Mouse (Mus musculus) T-helper 17 cell (primary cell): ENCODE data around the gene Npat.

Experiments
- in situ Hi-C, 2 experiments: fragments of 300-600 bp; cut with MboI, MseI; formaldehyde crosslinking; loops; 1 replicate in 1 of 2; 2 replicates in 1 of 2; pipeline ENCODE4 v1.15.1; 2025; ENCODE audit warnings: high pct_unique_total_duplicates in 2 of 2

The Npat gene

DNA sequence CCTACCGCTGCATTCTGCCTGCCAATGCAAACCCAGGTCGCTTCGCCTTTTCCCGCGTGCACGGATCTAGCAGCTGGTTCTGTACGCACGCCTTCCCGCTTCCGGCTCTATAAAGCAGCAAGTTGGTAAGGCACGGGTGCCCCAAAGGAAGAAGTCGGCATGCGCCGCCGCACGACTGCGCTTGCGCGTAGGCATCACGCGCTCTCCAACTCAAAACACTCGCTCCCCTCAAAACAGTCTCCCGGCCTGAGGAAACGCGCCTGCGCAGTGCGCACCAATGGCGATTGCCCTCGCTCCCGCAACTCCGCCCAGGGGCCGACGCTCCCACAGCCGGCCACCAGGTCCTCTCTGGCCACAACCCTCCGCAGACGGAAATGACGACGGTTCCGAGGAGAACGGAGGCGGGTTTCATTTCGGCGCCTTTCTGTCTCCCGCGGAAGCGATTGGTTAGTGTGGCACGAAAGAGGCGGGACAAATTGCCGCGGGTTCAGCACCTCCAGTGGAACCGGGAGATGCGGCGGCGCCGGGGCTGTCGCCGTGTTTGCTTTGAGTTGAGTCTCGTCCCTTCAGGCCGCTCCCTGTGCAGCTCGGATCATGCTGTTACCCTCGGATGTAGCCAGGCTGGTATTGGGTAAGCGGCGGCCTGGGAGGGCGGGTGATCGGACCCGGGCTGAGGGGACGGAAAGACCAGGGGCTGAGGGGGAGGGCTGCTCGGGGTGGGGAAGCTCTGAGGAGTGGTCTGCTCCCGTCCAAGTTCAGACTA is at the start of gene Npat, which contains the start of gene Atm:
Gene Npat (plus strand): TSS at position 490 of the 763 bp plus-strand sequence.
Gene Atm (minus strand): TSS at position 183 of the 763 bp plus-strand sequence.
- in situ Hi-C loops, result loop anchor here (10.0 to 25.0 kb wide), 2 partner anchors 282 to 1376 kb away; partner anchors contain the start of gene Hykk (in 1 of the 2)

DNA sequence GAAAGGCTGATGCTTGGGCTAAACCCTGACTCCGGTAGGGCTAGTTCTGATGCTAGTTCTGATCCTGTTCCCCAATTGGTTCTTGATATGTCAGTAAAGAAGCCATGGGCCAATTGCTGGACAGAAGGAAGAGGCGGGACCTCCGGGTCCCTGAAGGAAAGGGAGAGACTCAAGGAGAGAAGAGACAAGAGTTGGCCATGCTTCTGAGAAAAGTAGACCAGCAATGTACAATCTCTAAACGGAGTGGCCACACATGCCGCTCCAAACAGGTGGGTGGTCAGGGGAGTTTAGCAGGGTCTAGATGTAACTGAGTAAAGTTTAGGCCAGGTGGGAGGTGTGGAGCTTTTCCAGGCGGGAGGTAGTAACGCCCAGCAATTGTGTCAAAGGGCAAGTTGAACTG is 28.8 kb upstream of the Npat start:
- in situ Hi-C loops, result no loop called here

DNA sequence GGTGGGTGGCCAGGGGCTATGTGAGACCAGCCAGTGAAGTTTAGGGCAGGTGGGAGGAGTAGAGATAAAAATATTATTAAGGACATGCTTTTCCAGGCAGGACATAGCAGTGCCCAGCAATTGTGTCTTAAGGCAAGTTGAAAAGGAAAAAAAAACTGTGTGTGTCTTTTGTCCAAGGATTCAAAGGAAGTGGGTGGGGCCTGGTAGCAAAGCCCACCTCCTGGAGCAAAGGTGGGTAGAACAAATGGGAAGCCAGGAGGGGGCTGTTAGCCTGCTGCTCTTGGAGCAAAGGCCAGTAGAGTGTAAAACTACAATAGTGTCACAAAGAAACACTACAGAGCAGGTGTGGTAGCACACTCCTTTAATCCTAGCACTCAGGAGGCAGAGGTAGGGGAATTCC is 22.8 kb upstream of the Npat start:
- in situ Hi-C loops, result no loop called here

DNA sequence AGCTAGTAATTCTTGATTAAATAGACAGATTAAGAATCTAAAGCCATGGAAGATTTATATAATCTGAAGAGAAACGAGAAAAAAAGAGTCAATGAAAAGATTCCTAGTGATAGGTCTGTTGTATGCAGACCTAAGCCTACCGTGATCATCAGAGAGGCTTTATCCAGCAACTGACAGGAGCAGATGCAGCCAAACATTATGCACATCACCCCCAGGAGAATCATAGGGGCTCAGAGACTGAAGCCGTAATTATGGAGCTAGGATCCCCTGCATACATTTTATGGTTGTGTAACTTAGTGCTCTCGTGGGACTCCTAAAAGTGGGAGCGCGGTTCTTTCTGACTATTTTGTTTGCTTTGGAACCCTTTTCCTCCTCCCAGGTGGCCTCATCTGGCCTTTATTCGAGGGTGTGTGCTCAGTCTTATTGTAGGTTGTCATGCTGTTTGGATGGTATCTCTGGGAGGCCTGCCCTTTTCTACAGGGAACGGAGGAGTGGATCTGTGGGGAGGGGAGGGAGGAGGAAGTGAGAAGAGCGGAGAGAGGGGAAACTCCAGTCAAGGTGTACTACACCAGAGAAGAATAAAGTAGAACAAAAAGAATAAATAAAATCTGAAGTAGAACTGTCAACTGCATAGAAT is 19.4 kb upstream of the Npat start:
- in situ Hi-C loops, result no loop called here

DNA sequence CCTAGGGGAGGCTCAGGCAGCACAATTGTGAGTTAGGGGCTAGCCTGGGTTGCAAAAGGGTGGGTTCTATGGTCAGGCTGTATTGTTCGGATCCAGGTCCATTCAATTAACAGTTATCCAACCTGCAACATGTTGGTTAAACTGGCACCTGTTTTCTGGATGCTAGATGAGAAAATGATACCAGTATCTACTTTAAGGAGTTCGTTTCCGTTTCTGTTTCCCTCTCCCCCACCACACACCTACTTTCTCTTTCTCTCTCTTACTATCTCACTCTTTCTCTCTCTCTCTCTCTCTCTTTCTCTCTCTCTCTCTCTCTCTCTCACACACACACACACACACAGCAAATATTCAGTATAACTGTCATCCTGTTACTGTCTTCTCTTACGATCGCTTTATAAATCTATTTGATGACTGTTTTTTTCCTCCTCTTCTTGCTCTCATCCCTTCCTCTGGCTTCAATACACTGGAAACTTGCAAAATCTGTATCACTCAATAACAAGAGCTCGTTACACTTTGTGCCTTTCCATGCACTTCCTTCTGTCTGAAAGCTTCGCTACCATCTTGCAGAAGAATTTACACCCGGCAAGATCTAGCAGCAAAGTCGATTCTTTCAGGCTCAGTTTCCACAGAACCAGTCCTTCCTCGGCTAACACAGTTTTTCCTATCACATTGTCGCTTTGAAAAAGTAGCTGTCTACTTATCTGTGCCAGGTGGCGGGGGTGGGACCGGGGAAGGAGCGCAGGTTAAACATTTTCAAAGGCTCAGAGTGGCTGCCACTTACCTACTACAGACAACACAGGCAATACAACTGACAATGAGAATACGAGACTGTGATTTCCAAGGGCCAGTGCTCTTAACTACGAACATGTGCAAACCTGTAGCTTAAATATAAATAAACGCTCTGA is 1.2 kb upstream of the Npat start:
- in situ Hi-C loops, result loop anchor here (10.0 to 25.0 kb wide), 2 partner anchors 281 to 1377 kb away; partner anchors contain the start of gene Hykk (in 1 of the 2)

DNA sequence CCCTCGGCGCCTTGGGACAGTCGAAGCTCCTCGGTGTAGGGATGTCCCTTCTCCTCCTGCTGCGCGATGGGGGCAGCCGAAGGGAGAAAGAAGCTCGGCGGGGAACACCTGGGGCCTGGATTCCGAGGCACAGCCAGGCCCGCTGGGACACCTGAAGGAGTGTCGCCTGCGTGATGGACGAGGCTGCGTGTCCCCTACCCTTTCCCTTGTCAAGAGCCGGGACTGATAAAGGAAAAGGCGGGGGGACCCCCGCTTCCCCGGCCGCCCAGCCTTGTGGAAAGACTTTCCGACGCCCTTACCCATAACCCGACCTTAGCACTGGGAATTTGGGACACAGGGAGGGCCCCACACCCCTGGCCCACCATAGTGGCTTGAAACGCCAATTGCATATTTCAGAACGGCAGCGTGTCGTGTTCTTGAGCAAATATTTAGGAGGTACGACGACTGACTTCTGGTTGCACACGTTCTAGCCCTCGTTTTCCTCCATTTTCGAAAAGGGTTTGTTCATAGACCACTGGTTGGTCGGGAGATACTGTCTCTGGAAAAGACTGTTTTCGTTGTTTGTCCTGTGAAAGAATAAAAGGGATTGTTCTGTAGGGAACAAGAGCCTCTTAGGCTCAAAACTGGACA is 604 bp downstream of the Npat start:
- in situ Hi-C loops, result loop anchor here (10.0 to 25.0 kb wide), 2 partner anchors 283 to 1375 kb away; partner anchors contain the start of gene Hykk (in 1 of the 2)

DNA sequence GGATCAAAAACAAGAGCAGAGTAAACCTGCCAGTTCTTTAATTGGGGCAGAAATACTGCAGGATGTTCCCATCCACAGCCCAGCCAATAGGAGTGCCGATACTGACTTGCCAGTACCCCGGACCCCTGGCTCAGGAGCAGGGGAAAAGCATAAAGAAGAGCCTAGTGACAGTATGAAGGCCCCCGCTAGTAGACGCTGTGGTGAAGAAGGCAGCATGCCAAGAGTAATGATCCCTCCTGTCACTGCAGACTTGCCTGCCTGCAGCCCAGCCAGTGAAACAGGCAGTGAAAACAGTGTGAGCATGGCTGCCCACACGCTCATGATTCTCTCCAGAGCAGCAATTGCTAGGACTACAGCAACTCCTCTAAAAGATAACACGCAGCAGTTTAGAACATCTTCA is 33.8 kb downstream of the Npat start:
- in situ Hi-C loops, result no loop called here

DNA sequence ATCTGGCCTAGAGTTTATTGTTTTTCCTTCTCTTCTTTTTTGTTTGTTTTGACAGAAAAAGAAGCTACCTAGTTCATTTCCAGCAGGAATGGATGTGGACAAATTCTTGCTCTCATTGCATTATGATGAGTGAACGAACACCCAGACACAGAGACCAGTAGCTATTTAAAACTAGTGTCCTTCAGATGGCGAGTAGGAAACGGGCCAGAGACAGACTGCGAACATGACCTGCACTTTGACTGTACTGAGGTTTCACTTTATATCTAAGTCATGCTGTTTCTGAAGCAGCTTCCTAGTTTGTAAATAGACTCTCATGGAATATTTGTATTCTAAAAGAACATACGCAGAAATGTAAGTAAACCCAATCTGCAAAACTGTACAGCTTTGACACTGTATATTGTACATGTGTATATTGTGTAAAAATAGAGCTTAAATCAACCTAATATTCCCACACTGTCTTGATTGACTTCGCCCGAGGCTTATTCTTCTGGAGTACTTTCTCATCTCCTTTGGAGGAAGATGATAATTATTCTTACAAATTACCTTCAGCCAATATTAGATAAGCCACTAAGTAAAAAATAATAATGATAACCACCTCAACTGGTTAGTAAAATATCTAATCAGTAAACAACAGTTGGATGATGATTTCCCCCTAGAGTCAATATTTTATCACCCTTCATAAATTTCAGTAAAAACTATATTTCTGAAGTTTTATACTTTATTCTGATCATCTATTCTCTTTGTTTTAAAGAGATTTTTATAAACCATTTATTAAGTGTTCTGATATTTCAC is 35.9 kb downstream of the Npat start:
- in situ Hi-C loops, result no loop called here

DNA sequence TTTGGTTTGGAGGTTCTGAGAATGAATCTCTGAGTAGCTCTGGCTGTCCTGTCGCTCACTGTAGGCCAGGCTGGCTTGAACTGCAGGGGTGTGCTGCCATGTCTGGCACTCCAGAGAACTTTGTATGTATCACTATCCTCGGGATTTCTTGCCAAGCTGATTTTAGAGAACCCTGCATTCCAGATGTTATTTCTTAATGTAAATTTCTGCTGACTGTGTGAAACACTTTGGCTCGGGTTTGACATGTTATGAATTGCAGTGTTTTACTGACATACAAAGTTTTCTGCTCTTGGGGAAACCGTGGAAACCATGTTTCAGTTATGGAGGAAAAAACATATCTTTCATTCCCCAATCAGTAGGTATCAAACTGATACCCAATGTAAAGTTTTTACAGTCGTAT is 38.9 kb downstream of the Npat start:
- in situ Hi-C loops, result no loop called here

DNA sequence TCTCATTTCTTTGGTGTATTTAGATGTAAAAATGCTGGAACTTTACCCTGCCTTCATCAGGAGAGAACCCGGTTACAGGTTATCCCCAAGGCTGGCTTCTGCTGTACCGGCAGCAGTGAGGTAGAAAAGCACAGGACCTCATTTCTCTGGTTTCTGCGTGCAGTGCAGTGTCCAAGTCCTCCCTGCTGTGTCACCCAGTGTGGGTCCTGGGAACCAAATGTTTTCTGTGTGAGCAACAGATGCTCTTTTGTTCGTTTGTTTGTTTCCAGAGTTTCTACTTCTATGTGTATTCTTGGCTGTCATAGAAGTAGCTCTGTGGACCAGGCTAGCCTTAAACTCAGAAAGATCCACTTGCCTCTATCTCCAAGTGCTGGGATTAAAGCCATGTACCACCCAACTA is 45.0 kb downstream of the Npat start:
- in situ Hi-C loops, result no loop called here

DNA sequence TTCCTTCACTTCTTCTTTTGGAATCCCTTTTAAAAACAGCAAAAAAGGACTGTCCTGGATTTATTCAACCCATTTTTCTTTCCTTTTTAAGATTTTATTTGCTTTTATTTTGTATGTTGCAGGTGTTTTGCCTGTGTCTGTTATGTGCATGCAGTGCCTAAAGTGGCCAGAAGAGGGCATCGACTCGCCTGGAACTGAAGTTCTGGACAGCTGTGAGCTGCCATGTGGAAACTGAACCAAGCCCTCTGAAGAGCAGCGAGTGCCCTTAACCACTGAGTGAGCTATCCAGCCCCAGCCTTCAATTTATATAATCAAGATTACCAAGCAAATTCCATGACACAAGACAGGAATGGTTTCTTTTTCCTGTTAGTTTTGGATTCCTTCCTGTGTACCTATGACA is 57.9 kb downstream of the Npat start:
- in situ Hi-C loops, result loop anchor here (5.0 kb wide), 2 partner anchors 68 to 78 kb away; partner anchors contain the start of gene Cul5 (in 1 of the 2)

DNA sequence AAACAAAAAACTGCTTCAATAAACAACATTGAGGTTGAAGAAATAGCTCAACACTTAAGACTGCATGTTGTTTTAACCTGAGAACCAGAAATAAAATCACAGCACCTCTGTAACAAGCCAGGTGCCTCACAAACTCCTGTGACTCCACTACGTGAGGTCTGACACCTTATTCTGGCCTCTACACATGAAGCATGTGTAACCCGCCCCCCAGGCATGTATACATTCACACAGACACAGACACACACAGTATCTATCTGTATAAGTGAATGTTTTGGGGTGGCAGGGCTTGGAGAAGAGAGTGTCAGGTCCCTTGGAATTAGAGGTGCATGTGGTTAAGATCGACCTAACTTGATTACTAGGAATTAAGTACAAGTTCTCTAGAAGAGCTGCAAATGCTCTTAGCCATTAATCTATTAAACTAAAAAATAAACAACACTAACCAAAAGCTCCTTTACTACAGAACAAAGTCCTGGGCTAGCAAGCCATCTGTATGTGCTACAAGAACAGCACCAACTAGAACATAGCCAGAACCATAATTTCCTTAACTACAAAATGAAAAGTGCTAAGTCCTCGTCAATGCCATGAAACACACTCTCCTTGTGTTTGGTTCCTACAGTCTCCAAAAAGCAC is 60.2 kb downstream of the Npat start:
- in situ Hi-C loops, result loop anchor here in 1 of 2 experiments (5.0 kb wide), 1 partner anchor 65 kb away; no protein-coding TSS in a partner anchor

DNA sequence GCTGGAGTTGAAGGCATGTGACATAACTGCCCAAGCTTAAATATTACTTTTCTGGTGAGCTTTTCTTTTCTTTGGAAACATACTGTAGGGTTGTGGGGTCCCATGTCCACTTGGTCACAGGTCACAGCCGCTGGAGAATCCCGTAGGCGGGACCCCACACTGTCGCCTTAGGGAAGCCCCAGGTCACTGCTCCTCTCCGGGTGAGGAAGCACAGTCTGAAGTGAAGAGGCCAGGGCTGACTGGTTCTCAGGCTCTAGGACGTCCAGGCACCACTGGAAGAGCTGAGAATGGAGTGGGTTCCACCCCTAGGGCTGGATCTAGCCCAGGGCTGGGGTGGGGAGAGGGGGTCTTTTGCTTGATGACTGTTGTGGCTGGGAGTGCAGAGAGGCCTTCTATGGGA is 61.8 kb downstream of the Npat start:
- in situ Hi-C loops, result loop anchor here in 1 of 2 experiments (5.0 kb wide), 1 partner anchor 64 kb away; no protein-coding TSS in a partner anchor

DNA sequence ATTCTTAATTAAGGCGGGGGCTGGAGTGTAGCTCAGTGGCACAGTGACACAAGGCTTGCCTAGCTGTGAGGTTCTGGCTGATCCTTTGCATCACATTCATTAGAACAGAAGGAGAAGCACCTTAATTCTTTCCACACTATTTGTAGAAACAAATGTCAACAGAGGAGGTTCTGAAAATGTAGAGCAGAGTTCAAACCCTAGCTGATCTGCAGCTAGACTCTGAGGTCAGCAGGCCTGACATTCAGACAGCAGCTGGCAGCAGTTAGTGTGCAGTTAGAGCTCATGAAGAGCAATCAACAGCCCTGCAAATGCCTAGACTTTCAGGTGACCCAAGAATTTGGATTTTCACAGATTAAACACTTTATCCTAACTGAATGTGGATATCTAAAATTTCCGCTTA is 64.7 kb downstream of the Npat start:
- in situ Hi-C loops, result no loop called here

DNA sequence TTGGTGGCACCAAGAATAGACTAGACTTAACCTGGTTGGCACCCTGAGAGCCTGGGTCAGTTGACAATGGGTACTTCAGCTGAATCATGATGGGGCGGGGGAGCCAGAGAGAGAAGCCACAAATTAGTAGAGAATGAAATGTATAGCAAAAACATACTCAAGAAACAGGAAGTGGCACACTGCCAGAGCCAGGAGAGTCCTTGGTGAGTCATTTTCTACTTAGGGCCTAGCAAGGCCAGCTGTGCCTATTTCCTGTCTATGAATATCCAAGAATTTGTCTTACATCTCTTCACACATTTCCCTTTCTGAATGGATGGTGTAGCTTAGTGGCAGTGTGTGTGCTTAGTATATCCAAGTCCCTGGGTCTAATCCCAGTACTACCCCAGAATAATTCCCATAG is 66.5 kb downstream of the Npat start:
- in situ Hi-C loops, result no loop called here

DNA sequence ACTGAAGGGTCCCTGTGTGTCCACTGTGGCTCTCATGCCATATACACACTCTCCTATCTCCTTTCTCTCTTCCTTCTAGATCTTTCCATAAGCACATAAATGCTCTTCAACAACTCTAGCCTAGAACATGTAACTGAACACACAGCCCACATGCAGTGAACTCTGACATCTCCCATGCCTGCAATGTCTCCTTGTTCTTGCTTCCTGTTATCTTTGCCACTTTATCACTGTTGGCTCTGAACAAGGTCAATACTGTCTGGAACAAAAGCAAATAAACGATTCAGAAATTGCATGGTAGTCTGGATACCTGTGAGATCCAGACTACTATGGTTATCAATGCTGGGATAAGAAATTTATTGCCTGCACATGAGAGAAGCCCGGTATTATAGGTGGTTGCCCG is 67.0 kb downstream of the Npat start:
- in situ Hi-C loops, result no loop called here

DNA sequence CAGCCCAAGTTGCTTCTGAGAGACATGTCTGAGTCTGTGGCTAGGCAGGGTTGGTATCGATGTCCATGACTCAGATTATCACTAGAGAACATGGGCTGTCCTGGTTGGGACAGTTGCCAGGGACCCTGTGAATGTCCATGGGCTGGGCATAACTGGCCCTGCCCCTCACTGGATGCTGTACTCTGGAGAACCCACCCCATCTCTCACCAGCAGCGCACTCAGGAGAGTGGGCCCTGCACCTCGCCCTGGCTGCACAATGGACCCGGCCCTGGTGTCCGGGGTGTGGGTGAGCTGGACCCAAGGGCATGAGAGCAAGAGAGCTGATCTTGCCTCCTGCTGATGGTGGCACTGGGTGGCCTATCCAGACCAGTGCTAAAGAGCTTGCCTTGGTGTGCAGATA is 68.1 kb downstream of the Npat start:
- in situ Hi-C loops, result no loop called here

DNA sequence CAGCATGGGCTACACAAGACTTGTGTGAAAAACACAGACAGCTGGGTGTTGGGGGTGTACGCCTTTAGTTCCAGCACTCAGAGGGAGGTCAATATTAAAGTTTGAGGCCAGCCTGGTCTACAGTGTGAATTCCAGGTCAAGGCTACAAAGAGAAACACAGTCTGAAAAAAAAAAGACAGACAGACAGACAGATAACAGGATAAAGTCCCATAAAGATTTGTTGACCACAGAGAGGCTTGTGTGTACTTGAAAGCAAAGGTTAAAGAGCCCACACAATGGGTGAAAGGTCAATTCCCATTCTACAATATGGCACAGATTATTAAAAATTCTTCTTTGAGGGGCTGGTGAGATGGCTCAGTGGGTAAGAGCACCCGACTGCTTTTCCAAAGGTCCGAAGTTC is 70.3 kb downstream of the Npat start:
- in situ Hi-C loops, result no loop called here

DNA sequence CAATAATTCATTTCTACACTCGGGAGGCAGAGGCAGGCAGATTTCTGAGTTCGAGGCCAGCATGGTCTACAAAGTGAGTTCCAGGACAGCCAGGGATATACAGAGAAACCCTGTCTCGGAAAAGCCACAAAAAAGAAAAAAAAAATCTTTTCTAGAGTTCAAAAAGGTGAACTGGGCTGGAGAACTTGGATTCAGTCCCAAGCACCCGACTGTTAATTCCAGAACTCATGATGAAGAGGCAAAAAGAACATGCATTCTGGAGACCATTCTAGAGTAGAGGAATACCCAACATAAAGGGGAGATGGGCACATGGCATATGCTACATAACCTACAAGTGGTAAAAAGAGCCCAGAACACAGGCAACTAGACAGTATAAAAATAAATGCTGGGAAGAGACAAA is 71.0 kb downstream of the Npat start:
- in situ Hi-C loops, result no loop called here
